Mouse (Mus musculus) liver, embryonic 12.5 days (tissue): ENCODE data around the gene Avp. TPM values are rescaled to one million over a fixed set of nuclear protein-coding genes. Genes with fewer than 3 reads are reported as not detected.

Source experiments
- ATAC-seq: fragments of 200-750 bp; cut with Nextera tagmentation; 2 replicates; pipeline ENCODE4 v1.8.0; 2017; ENCODE audit warnings: moderate number of reproducible peaks, mild to moderate bottlenecking, moderate library complexity
- H3K27ac ChIP-seq: fragments of 300-500 bp; sonication (generic); 2 replicates; pipeline ENCODE4 v1.5.1; 2016; ENCODE audit warnings: mild to moderate bottlenecking
- H3K27me3 ChIP-seq: fragments of 300-500 bp; sonication (generic); replicated peaks from 2 replicates; pipeline ENCODE4 v1.6.1; 2016; ENCODE audit warnings: mild to moderate bottlenecking, moderate library complexity
- H3K36me3 ChIP-seq: fragments of 300-500 bp; sonication (generic); 2 replicates; pipeline ENCODE4 v1.6.1; 2016; ENCODE audit warnings: mild to moderate bottlenecking, moderate library complexity
- H3K4me1 ChIP-seq: fragments of 300-500 bp; sonication (generic); 2 replicates; pipeline ENCODE4 v1.6.1; 2016
- H3K4me2 ChIP-seq: fragments of 300-500 bp; sonication (generic); 2 replicates; pipeline ENCODE4 v1.6.1; 2016; ENCODE audit warnings: mild to moderate bottlenecking, moderate library complexity
- H3K4me3 ChIP-seq: fragments of 300-500 bp; sonication (generic); 2 replicates; pipeline ENCODE4 v1.5.1; 2016; ENCODE audit warnings: mild to moderate bottlenecking, moderate library complexity
- H3K9ac ChIP-seq: fragments of 300-500 bp; sonication (generic); 2 replicates; pipeline ENCODE4 v1.6.1; 2016; ENCODE audit warnings: mild to moderate bottlenecking, moderate library complexity
- H3K9me3 ChIP-seq: fragments of 300-500 bp; sonication (generic); replicated peaks from 2 replicates; pipeline ENCODE4 v1.6.1; 2016; ENCODE audit warnings: mild to moderate bottlenecking, moderate library complexity
- WGBS: fragments of 180-500 bp; shearing (Covaris S2); methylation state at CpG from one replicate; pipeline ENCODE4 v1.1.7; 2016; ENCODE audit not compliant: insufficient replicate concordance; 5-methylcytosine and 5-hydroxymethylcytosine counted together
- microRNA-seq: library from miRNA; unstranded; fragments of <30 nt; microRNA quantifications from one replicate; pipeline ENCODE4, GENCODE M21; 2017
- polyA plus RNA-seq: library from polyadenylated mRNA; unstranded; fragments of >200 nt; fragmentation: Nextera tagmentation; extraction: Ambion mirVana; gene quantifications from 2 replicates; pipeline ENCODE4 v1.2.1, GENCODE M21; 2016

The Avp gene
- polyA plus RNA-seq, 1 experiment from 2014 or later: not detected

DNA sequence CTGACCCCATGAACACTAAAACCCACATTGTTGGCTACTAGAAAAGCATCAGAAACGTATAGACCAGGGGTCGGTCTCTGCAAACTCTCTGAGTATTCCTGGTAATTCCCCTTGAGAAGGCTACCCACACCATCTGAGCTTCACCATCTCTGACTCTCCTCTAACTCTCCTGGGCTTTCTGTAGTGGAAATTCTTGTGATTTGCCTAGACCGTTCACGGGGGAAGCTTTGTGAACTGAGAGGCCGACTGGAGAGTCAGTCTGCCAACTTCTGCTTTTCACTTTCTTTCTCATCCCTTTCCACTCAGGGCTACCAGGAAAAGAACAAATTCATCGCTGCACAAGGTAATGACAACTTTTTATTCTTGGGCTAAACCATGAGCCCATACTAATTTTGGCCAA lies 47.3 kb downstream of the Avp start:
- H3K4me2 ChIP-seq: no peak overlapping the region
- no peaks in the 10 kb centered on the region for H3K27me3 ChIP-seq
- H3K9me3 ChIP-seq: no peaks in the 10 kb centered on the region
- WGBS: 75% methylated on average over 6 of the region's 6 CpGs
- peaks cover 10% of the 10 kb centered on the region; the same call in 1 of the 2 replicates for H3K4me1 ChIP-seq
- H3K4me3 ChIP-seq: no peak overlapping the region
- peaks cover 82% of the 10 kb centered on the region for H3K36me3 ChIP-seq
- no peak for ATAC-seq
- H3K9ac ChIP-seq: no peak overlapping the region
- no peak overlapping the region for H3K27ac ChIP-seq

GRCm38 (mm10) chr2:130532201-130532600 lies 50.2 kb downstream of the Avp start:
- no peaks in the 10 kb centered on the region for H3K4me1 ChIP-seq
- H3K4me3 ChIP-seq: no peak overlapping the region
- no peaks in the 10 kb centered on the region for H3K9me3 ChIP-seq
- no peak overlapping the region for H3K27ac ChIP-seq
- H3K36me3 ChIP-seq: peaks cover 74% of the 10 kb centered on the region
- no peaks in the 10 kb centered on the region for H3K27me3 ChIP-seq
- H3K9ac ChIP-seq: no peak overlapping the region
- WGBS: 81% methylated on average over 2 of the region's 2 CpGs
- H3K4me2 ChIP-seq: no peak overlapping the region
- no peak for ATAC-seq

Small RNA genes within 50 kb of the gene (microRNA-seq; reads per million reads assigned to microRNA genes)
- not detected for gene Gm23876

Other genes with a start within 250 kb of the Avp start
- 11.0 TPM in 2 replicates for gene Cpxm1, start 185.0 kb downstream of the Avp start, polyA plus RNA-seq
- gene Gm28372, start 177.3 kb downstream of the Avp start, polyA plus RNA-seq: not detected in 2 replicates
- gene 1700020A23Rik, start 177.3 kb downstream of the Avp start, polyA plus RNA-seq: not detected in 2 replicates
- not detected in 2 replicates for gene Tmem239, start 176.1 kb downstream of the Avp start, polyA plus RNA-seq
- gene Vps16, start 158.2 kb downstream of the Avp start, polyA plus RNA-seq: 54.9 and 64.5 TPM in 2 replicates
- gene Pced1a, start 157.9 kb downstream of the Avp start, polyA plus RNA-seq: 5.2 and 5.7 TPM in 2 replicates
- 51.3 and 57.7 TPM in 2 replicates for gene Ptpra, start 132.3 kb downstream of the Avp start, polyA plus RNA-seq
- 77.5 and 79.8 TPM in 2 replicates for gene Mrps26, start 18.8 kb downstream of the Avp start, polyA plus RNA-seq
- gene Oxt, start 6.4 kb downstream of the Avp start, polyA plus RNA-seq: not detected in 2 replicates
- 16.1 and 16.9 TPM in 2 replicates for gene Fastkd5, start 47.5 kb upstream of the Avp start, polyA plus RNA-seq
- 7.8 and 8.4 TPM in 2 replicates for gene Ubox5, start 47.5 kb upstream of the Avp start, polyA plus RNA-seq
- 1.6 and 1.7 TPM in 2 replicates for gene Lzts3, start 60.2 kb upstream of the Avp start, polyA plus RNA-seq
- 46.1 and 48.7 TPM in 2 replicates for gene Ddrgk1, start 82.1 kb upstream of the Avp start, polyA plus RNA-seq
- gene Itpa, start 85.1 kb upstream of the Avp start, polyA plus RNA-seq: 69.9 and 75.2 TPM in 2 replicates
- gene Slc4a11, start 115.0 kb upstream of the Avp start, polyA plus RNA-seq: 0.05 TPM in 1 of 2 replicates, not detected in the other